Mouse (Mus musculus): ENCODE results near the gene Lrp5. TPM values are rescaled to one million over a fixed set of nuclear protein-coding genes. Genes with fewer than 3 reads are reported as not detected.

Lrp5 gene
- total RNA-seq, 4 experiments from 2014 or later: 7.9 to 10.6 (median 8.4) TPM

- no peak for DNase-seq (ENCODE audit: low spot score in 2 of 2)
Observed at GRCm38 (mm10) chr19:3695976-3696375, 9.6 kb upstream of the Lrp5 start.

GRCm38 (mm10) chr19:3695471-3695870 is 9.1 kb upstream of the Lrp5 start:
- DNase-seq (ENCODE audit: low spot score in 2 of 2): no peak

GRCm38 (mm10) chr19:3695006-3695405 is 8.6 kb upstream of the Lrp5 start:
- DNase-seq (ENCODE audit: low spot score in 2 of 2): no peak

- no peak for DNase-seq (ENCODE audit: low spot score in 2 of 2)
Observed at GRCm38 (mm10) chr19:3694476-3694875, 8.1 kb upstream of the Lrp5 start.

- DNase-seq (ENCODE audit: low spot score in 2 of 2): no peak
Observed at GRCm38 (mm10) chr19:3692414-3693145, 6.2 kb upstream of the Lrp5 start.

GRCm38 (mm10) chr19:3691337-3691736 is 5.0 kb upstream of the Lrp5 start:
- no peak for DNase-seq (ENCODE audit: low spot score in 2 of 2)

- DNase-seq (ENCODE audit: low spot score in 2 of 2): no peak
Observed at GRCm38 (mm10) chr19:3687676-3688171, 1.4 kb upstream of the Lrp5 start.

GRCm38 (mm10) chr19:3685611-3686214 is 651 bp downstream of the Lrp5 start:
- no peak for DNase-seq (ENCODE audit: low spot score in 2 of 2)

GRCm38 (mm10) chr19:3684957-3685580 is 1.3 kb downstream of the Lrp5 start:
- no peak for DNase-seq (ENCODE audit: low spot score in 2 of 2)

GRCm38 (mm10) chr19:3684414-3684813 is 1.9 kb downstream of the Lrp5 start:
- DNase-seq (ENCODE audit: low spot score in 2 of 2): no peak

- no peak for DNase-seq (ENCODE audit: low spot score in 2 of 2)
Observed at GRCm38 (mm10) chr19:3681310-3681934, 4.9 kb downstream of the Lrp5 start.

- DNase-seq (ENCODE audit: low spot score in 2 of 2): no peak
Observed at GRCm38 (mm10) chr19:3680732-3681131, 5.6 kb downstream of the Lrp5 start.

GRCm38 (mm10) chr19:3674122-3674855 is 12.1 kb downstream of the Lrp5 start:
- DNase-seq (ENCODE audit: low spot score in 2 of 2): no peak

- no peak for DNase-seq (ENCODE audit: low spot score in 2 of 2)
Observed at GRCm38 (mm10) chr19:3673149-3673548, 13.2 kb downstream of the Lrp5 start.

- DNase-seq (ENCODE audit: low spot score in 2 of 2): no peak
Observed at GRCm38 (mm10) chr19:3669100-3669499, 17.3 kb downstream of the Lrp5 start.

GRCm38 (mm10) chr19:3668551-3668950 is 17.8 kb downstream of the Lrp5 start:
- DNase-seq (ENCODE audit: low spot score in 2 of 2): no peak

GRCm38 (mm10) chr19:3667979-3668378 is 18.4 kb downstream of the Lrp5 start:
- DNase-seq (ENCODE audit: low spot score in 2 of 2): no peak

GRCm38 (mm10) chr19:3667155-3667895 is 19.0 kb downstream of the Lrp5 start:
- no peak for DNase-seq (ENCODE audit: low spot score in 2 of 2)

- no peak for DNase-seq (ENCODE audit: low spot score in 2 of 2)
Observed at GRCm38 (mm10) chr19:3666632-3667031, 19.7 kb downstream of the Lrp5 start.

GRCm38 (mm10) chr19:3665510-3665909 is 20.9 kb downstream of the Lrp5 start:
- no peak for DNase-seq (ENCODE audit: low spot score in 2 of 2)

GRCm38 (mm10) chr19:3657947-3658346 is 28.4 kb downstream of the Lrp5 start:
- DNase-seq (ENCODE audit: low spot score in 2 of 2): no peak

Data from left cerebral cortex, adult 8-10 months (tissue).